Mouse (Mus musculus) midbrain, embryonic 10.5 days (tissue): ENCODE data around the gene Rin1. TPM values are rescaled to one million over a fixed set of nuclear protein-coding genes. Genes with fewer than 3 reads are reported as not detected.

Experiments used
- DNase-seq: peaks from one replicate; pipeline ENCODE4 v3.0.0-alpha.2; 2017; ENCODE audit warnings: low spot score
- H3K27ac ChIP-seq: fragments of 300-500 bp; sonication (generic); replicated peaks from 2 replicates; pipeline ENCODE4 v1.5.1; 2016; ENCODE audit warnings: mild to moderate bottlenecking
- H3K27me3 ChIP-seq: fragments of 300-500 bp; sonication (generic); 2 replicates; pipeline ENCODE4 v1.6.1; 2016; ENCODE audit warnings: low read depth, mild to moderate bottlenecking; ENCODE audit not compliant: poor library complexity, severe bottlenecking
- H3K36me3 ChIP-seq: fragments of 300-500 bp; sonication (generic); 2 replicates; pipeline ENCODE4 v1.6.1; 2016; ENCODE audit warnings: mild to moderate bottlenecking, moderate library complexity
- H3K4me1 ChIP-seq: fragments of 300-500 bp; sonication (generic); 2 replicates; pipeline ENCODE4 v1.6.1; 2016
- H3K4me3 ChIP-seq: fragments of 300-500 bp; sonication (generic); 2 replicates; pipeline ENCODE4 v1.5.1; 2016; ENCODE audit warnings: mild to moderate bottlenecking, moderate library complexity
- H3K9me3 ChIP-seq: fragments of 300-500 bp; sonication (generic); replicated peaks from 2 replicates; pipeline ENCODE4 v1.6.1; 2016; ENCODE audit warnings: mild to moderate bottlenecking
- WGBS: fragments of 180-500 bp; shearing (Covaris S2); methylation state at CpG from one replicate; pipeline ENCODE4 v1.1.7; 2016; 5-methylcytosine and 5-hydroxymethylcytosine counted together
- polyA plus RNA-seq: library from polyadenylated mRNA; unstranded; fragments of >200 nt; fragmentation: Nextera tagmentation; extraction: Ambion mirVana; gene quantifications from 2 replicates; pipeline ENCODE4 v1.2.1, GENCODE M21; 2016

Rin1 gene
- polyA plus RNA-seq, 1 experiment from 2014 or later, result 2.8 TPM

- no peaks in the 10 kb centered on the region for H3K9me3 ChIP-seq
- DNase-seq, result peak; percentile 94
- H3K4me3 ChIP-seq, result peak within 1 kb of the TSS; percentile 56
- peak within 1 kb of the TSS; percentile 92 for H3K27ac ChIP-seq
- under 1% methylated on average over 62 of the region's 62 CpGs for WGBS
- peaks cover 6% of the 10 kb centered on the region; the same call in 1 of the 2 replicates for H3K27me3 ChIP-seq
- H3K36me3 ChIP-seq, result peaks cover 31% of the 10 kb centered on the region
- H3K4me1 ChIP-seq, result peaks cover 20% of the 10 kb centered on the region
These were observed 26.4 kb upstream of the Rin1 start, which contains the start of gene Slc29a2 for GRCm38 (mm10) chr19:5023621-5024479. Gene Slc29a2 (plus strand): TSS chr19:5023860.

- Histone ChIP-seq H3K27ac (no peak overlapping the region), H3K4me1 (peaks cover 20% of the 10 kb centered on the region), H3K9me3 (no peaks in the 10 kb centered on the region), H3K4me3 (no peak overlapping the region), H3K27me3 (peaks cover 6% of the 10 kb centered on the region; the same call in 1 of the 2 replicates), H3K36me3 (peaks cover 53% of the 10 kb centered on the region)
- WGBS, result 93% methylated on average over 8 of the region's 8 CpGs
- DNase-seq, result no peak
These were observed 24.2 kb upstream of the Rin1 start for GRCm38 (mm10) chr19:5026111-5026510.

GRCm38 (mm10) chr19:5032686-5033085, 17.6 kb upstream of the Rin1 start:
- H3K27ac ChIP-seq, result no peak overlapping the region
- H3K27me3 ChIP-seq, result no peaks in the 10 kb centered on the region
- no peaks in the 10 kb centered on the region for H3K9me3 ChIP-seq
- no peak overlapping the region for H3K4me3 ChIP-seq
- no peak for DNase-seq
- 83% methylated on average over 3 of the region's 3 CpGs for WGBS
- H3K4me1 ChIP-seq, result peaks cover 6% of the 10 kb centered on the region
- peaks cover 45% of the 10 kb centered on the region for H3K36me3 ChIP-seq

GRCm38 (mm10) chr19:5036577-5036976, 13.7 kb upstream of the Rin1 start:
- peaks cover 36% of the 10 kb centered on the region for H3K4me1 ChIP-seq
- WGBS, result 85% methylated on average over 4 of the region's 4 CpGs

GRCm38 (mm10) chr19:5037678-5038571, 12.4 kb upstream of the Rin1 start:
- DNase-seq, result peak; percentile 90
- Histone ChIP-seq H3K9me3 (no peaks in the 10 kb centered on the region), H3K4me3 (peak overlapping the region; percentile 95), H3K27me3 (peaks cover 9% of the 10 kb centered on the region), H3K27ac (peak overlapping the region; percentile 92), H3K4me1 (peaks cover 49% of the 10 kb centered on the region), H3K36me3 (peaks cover 7% of the 10 kb centered on the region)
- 6% methylated on average over 32 of the region's 32 CpGs for WGBS

More at GRCm38 (mm10) chr19:5036577-5036976, 13.7 kb upstream of the Rin1 start:
- Histone ChIP-seq H3K27ac (no peak overlapping the region), H3K36me3 (peaks cover 6% of the 10 kb centered on the region), H3K9me3 (no peaks in the 10 kb centered on the region), H3K27me3 (peaks cover 9% of the 10 kb centered on the region), H3K4me3 (no peak overlapping the region)
- no peak for DNase-seq

- Histone ChIP-seq H3K4me3 (peak within 1 kb of the TSS; percentile 95), H3K27ac (peak within 1 kb of the TSS; percentile 92), H3K9me3 (no peaks in the 10 kb centered on the region), H3K4me1 (peaks cover 49% of the 10 kb centered on the region), H3K36me3 (peaks cover 14% of the 10 kb centered on the region), H3K27me3 (peaks cover 9% of the 10 kb centered on the region)
- DNase-seq, result peak; percentile 93
- WGBS, result under 1% methylated on average over 44 of the region's 44 CpGs
These were observed 11.5 kb upstream of the Rin1 start, which contains the start of the genes B4gat1 and AC124502.3 for GRCm38 (mm10) chr19:5038709-5039156. Gene B4gat1 (plus strand): TSS chr19:5038826. Gene AC124502.3 (plus strand): TSS chr19:5038891.

- Histone ChIP-seq H3K36me3 (peaks cover 19% of the 10 kb centered on the region), H3K27me3 (peaks cover 9% of the 10 kb centered on the region), H3K9me3 (no peaks in the 10 kb centered on the region), H3K27ac (peak overlapping the region; percentile 92), H3K4me1 (peaks cover 49% of the 10 kb centered on the region), H3K4me3 (peak overlapping the region; percentile 95)
- no peak for DNase-seq
- 15% methylated on average over 41 of the region's 41 CpGs for WGBS
These were observed 10.8 kb upstream of the Rin1 start for GRCm38 (mm10) chr19:5039301-5040114.

DNA sequence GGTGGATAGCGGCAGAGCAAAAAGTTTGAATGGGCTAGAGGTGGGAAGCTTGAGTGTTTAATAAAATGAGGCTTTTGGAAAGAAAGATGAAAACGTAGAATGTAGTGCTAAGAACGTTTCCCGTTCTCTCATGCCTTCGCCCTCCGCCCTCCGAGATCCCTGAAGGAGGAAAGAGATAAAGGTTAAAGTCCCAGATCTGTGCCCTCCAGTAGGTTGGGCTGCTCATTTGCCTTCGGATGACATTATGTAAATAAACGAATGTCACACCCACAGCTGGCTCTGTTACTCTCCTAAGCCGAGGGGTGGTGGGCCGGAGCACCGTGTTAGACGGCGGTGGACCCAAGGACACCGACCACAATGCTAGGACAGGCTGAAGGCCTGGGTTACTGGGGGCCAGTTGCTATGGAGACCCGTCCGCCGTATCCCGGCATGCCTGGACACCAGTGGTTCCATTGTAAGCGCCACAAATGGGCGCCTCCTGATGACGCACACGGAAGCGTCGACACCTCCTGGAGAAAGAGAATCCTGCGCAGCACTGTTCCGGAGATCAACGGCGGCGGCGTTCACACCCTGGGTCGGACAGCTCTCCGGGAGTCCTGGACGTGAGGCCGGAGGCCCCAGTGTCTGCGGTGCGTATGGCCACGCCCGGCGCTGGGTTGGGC, 9.3 kb upstream of the Rin1 start, which contains the start of gene Brms1:
Gene Brms1 (plus strand): TSS at position 493 of the 662 bp plus-strand sequence.
- H3K4me3 ChIP-seq, result peak within 1 kb of the TSS; percentile 95
- H3K4me1 ChIP-seq, result peaks cover 49% of the 10 kb centered on the region
- peak; percentile 96 for DNase-seq
- peaks cover 32% of the 10 kb centered on the region for H3K36me3 ChIP-seq
- 8% methylated on average over 40 of the region's 40 CpGs for WGBS
- peaks cover 9% of the 10 kb centered on the region for H3K27me3 ChIP-seq
- H3K9me3 ChIP-seq, result no peaks in the 10 kb centered on the region
- peak within 1 kb of the TSS; percentile 83 for H3K27ac ChIP-seq

GRCm38 (mm10) chr19:5041588-5041987, 8.7 kb upstream of the Rin1 start:
- H3K4me1 ChIP-seq, result peaks cover 49% of the 10 kb centered on the region

DNA sequence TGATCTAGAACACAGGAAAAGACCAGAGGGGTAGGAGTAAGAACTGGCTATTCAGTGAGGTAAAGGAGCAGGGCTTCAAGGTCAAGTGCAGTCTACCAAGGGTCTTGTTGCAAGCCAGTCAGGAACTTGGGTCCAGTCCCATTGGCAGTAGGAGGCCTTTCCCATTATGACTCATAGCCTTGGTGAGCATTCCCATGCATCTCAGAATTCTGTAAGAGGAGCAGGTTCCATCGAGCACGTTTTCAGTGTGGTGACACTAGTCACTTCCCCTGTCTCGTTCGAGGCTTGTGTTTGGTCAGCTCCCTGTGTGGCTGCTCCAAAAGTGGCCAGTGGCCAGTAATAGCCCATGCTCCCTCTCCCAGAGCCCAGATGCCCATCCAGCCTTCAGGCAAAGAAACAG, 4.8 kb upstream of the Rin1 start:
- Histone ChIP-seq H3K27me3 (peaks cover 6% of the 10 kb centered on the region), H3K36me3 (peaks cover 68% of the 10 kb centered on the region), H3K4me1 (peaks cover 46% of the 10 kb centered on the region), H3K27ac (no peak overlapping the region), H3K4me3 (no peak overlapping the region), H3K9me3 (no peaks in the 10 kb centered on the region)
- 84% methylated on average over 4 of the region's 4 CpGs for WGBS
- no peak for DNase-seq

More at GRCm38 (mm10) chr19:5041588-5041987, 8.7 kb upstream of the Rin1 start:
- DNase-seq, result no peak
- Histone ChIP-seq H3K27me3 (peaks cover 9% of the 10 kb centered on the region), H3K9me3 (no peaks in the 10 kb centered on the region), H3K27ac (peak overlapping the region; percentile 83), H3K4me3 (peak overlapping the region; percentile 95), H3K36me3 (peaks cover 38% of the 10 kb centered on the region)
- WGBS, result 3% methylated on average over 16 of the region's 16 CpGs
